Mouse (Mus musculus) myocyte (in vitro differentiated cells): Measurements from ENCODE around the gene Smtn.

Source experiments
- CEBPB ChIP-seq: IDR thresholded peaks from 2 replicates; pipeline ENCODE4 v1.6.1; 2011; ENCODE audit warnings: mild to moderate bottlenecking, moderate library complexity; ENCODE audit not compliant: poor library complexity, insufficient read depth, severe bottlenecking
- E2F4 ChIP-seq: IDR thresholded peaks from one replicate; pipeline ENCODE4 v1.6.1; 2011; ENCODE audit warnings: mild to moderate bottlenecking, control low read depth, moderate library complexity; ENCODE audit not compliant: insufficient read depth
- MAX ChIP-seq: IDR thresholded peaks from one replicate; pipeline ENCODE4 v1.6.1; 2011; ENCODE audit warnings: low read depth, mild to moderate bottlenecking, control low read depth
- MYOD1 ChIP-seq, 3 experiments: IDR thresholded peaks; one replicate each; pipeline ENCODE4 v1.6.1; 2011; ENCODE audit warnings: control low read depth in 2 of 3, low read depth in 2 of 3, mild to moderate bottlenecking in 2 of 3, moderate library complexity in 1 of 3; ENCODE audit not compliant: insufficient read length in 2 of 3, control insufficient read depth in 1 of 3
- MYOG ChIP-seq, 3 experiments: IDR thresholded peaks; one replicate each; pipeline ENCODE4 v1.6.1; 2011; ENCODE audit warnings: control low read depth in 2 of 3, low read depth in 2 of 3, mild to moderate bottlenecking in 2 of 3; ENCODE audit not compliant: insufficient read length in 2 of 3, control insufficient read depth in 1 of 3, insufficient read depth in 1 of 3
- POLR2A ChIP-seq: IDR thresholded peaks from one replicate; pipeline ENCODE4 v1.6.1; 2011; ENCODE audit warnings: low read depth, mild to moderate bottlenecking, control low read depth, moderate library complexity; ENCODE audit not compliant: insufficient read length
- POLR2AphosphoS2 ChIP-seq: IDR thresholded peaks from one replicate; pipeline ENCODE4 v1.6.1; 2011; ENCODE audit warnings: low read depth, control low read depth; ENCODE audit not compliant: insufficient read length
- REST ChIP-seq: IDR thresholded peaks from one replicate; pipeline ENCODE4 v1.6.1; 2011; ENCODE audit warnings: mild to moderate bottlenecking, control low read depth, moderate library complexity; ENCODE audit not compliant: insufficient read depth, insufficient read length
- SRF ChIP-seq: IDR thresholded peaks from one replicate; pipeline ENCODE4 v1.6.1; 2011; ENCODE audit warnings: low read depth; ENCODE audit not compliant: control insufficient read depth, insufficient read length
- TCF12 ChIP-seq: IDR thresholded peaks from one replicate; pipeline ENCODE4 v1.6.1; 2011; ENCODE audit warnings: mild to moderate bottlenecking, control low read depth; ENCODE audit not compliant: poor library complexity, insufficient read depth, severe bottlenecking
- TCF3 ChIP-seq: IDR thresholded peaks from one replicate; pipeline ENCODE4 v1.6.1; 2011; ENCODE audit warnings: low read depth, control low read depth; ENCODE audit not compliant: insufficient read length
- USF1 ChIP-seq: IDR thresholded peaks from one replicate; pipeline ENCODE4 v1.6.1; 2011; ENCODE audit warnings: low read depth, mild to moderate bottlenecking, control low read depth, moderate library complexity

DNA sequence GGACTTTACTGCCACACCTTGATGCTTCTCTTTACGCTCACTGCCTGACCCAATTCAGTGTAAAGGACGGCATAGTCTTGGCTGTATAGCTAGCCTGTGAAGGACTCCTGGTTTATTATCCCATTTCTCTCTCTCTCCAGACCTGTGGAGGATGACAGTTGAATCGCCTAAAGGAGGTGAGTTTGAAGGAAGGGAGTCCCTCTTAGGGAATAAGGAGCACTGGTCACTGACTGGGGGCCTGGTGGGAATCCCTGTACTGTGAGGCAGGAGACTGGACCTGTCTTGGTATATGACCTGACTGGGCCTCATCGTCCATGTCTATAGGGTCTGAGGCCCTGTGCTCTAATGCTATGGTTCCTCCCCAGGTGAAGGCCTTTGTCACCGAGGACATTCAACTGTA, 24.3 kb downstream of the Smtn start:
- TF ChIP-seq POLR2A (no peak), MYOG (IDR thresholded peaks at IDR 0.05; ENCODE audit: control insufficient read depth in 1 of 3, insufficient read depth in 1 of 3, insufficient read length in 2 of 3, low read depth in 2 of 3) (no peak), TCF3 (no peak), MAX (no peak), MYOD1 (IDR thresholded peaks at IDR 0.05; ENCODE audit: control insufficient read depth in 1 of 3, insufficient read length in 2 of 3, low read depth in 2 of 3) (no peak), POLR2AphosphoS2 (no peak), E2F4 (no peak), USF1 (no peak), CEBPB (no peak), SRF (no peak), TCF12 (no peak), REST (no peak)
